Mouse (Mus musculus) cerebellum, adult (tissue): ENCODE measurements around the gene Csnk2a1.
"Not testable (repeated sequence)": the region's sequence is repeated elsewhere in the genome, so short reads cannot be mapped to it uniquely, and the experiment has no call there.

Experiments used
- ATAC-seq: cut with Nextera tagmentation; 2 replicates; pipeline ENCODE4 v1.9.2; 2017; ENCODE audit warnings: mild to moderate bottlenecking, moderate library complexity, mixed read lengths; ENCODE audit not compliant: insufficient number of reproducible peaks, low FRiP score, low TSS enrichment

Gene Csnk2a1

DNA sequence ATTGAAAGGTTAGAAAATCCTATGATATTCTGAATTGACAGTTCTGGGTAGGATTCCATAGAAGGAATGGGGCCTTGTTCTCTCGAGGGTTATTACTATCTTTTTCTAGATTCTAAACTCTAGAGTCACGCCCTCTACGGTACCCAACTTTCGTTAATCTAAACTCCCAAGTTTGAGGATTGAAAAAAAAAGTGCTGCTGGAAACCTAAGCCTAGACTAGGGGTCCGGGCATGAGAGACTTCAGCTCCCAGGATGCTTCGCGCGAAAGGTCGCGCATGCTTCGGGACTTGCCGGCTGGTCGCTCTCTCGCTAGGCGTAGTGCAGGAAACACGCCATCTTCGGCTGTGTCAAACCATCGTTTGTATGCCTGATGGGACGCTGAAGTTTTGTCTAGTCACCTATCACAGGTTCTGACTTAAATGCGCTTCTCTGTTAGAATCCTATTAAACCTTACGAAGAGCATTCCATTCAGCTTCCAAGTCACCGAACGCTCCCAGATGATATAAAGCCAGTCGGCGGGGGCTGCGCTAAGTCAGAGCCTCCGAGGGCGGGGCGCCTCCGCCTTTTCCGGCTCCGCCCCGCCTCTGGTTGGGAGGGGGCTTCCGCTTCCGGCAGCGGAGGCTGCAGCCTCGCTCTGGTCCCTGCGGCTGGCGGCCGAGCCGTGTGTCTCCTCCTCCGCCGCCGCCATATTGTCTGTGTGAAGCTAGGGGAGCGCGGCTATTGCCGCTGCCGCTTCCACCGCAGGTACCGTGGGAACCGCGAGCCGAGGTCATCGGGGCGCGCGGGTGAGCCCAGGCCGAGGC lies at the start of gene Csnk2a1:
Gene Csnk2a1, plus strand, starts transcription at position 592 of the 803 bp plus-strand sequence.
- ATAC-seq = peak; percentile 91

GRCm38 (mm10) chr2:152177162-152177805 lies 49.4 kb upstream of the Csnk2a1 start:
- no peak for ATAC-seq

DNA sequence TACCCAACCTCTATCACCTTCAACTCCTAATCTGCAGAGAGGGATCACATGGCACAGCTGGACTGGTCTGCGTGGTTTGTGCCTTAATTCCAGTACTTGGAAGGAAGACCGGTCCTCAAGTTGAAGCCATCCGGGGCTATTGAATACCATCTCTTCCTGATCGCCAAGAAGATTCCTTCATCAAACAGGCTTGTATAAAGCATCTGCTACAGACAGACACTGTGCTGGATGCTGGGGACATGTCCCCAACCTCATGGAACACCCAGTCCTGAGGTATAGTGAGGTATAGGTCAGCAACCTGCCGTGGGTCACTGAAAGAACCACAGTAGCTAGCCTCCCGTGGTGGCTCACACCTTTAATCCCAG lies 48.9 kb upstream of the Csnk2a1 start:
- no peak for ATAC-seq

DNA sequence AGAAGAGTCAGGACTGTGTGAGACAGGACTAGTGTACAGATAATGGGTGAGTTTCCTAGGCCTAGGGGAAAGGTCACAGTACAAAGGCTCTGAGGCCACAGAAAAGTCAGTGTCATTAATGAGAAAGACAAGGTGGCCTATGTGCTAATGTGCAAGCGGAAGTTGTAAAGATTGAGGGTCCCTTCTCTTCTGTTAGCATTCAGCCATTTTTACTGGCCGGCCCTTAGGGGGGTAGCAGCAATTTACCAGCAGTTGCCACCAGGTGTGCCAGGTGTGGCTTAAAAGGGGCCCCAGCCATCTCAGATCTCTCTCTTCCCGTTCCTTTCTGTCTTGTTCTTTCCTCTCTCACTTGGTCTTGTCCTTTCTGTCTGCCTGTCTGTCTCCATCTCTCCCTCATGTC lies 48.3 kb upstream of the Csnk2a1 start:
- ATAC-seq = no peak

GRCm38 (mm10) chr2:152179301-152179700 lies 47.3 kb upstream of the Csnk2a1 start:
- ATAC-seq = no peak

GRCm38 (mm10) chr2:152180323-152180722 lies 46.3 kb upstream of the Csnk2a1 start:
- no peak for ATAC-seq

GRCm38 (mm10) chr2:152187132-152187531 lies 39.5 kb upstream of the Csnk2a1 start:
- ATAC-seq = no peak

DNA sequence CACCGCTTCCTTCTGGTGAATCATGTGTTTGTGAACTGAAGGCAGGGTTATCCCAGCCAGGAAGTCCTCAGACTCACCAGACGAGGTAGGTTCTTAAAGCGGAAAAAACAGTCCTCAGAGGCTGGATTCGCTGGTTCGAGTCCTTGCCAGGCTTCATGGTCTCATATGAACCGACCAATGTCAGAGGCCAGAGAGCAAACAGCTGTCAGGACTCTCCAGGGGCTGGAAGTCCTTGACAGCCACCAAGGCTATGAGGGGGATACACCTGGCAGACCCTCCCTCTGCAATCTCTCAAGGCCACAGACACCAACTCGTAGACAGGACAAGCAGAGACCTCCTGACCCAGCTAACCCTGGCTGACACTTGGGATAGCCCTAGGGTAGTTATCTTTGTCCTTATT lies 37.4 kb upstream of the Csnk2a1 start:
- ATAC-seq = no peak

DNA sequence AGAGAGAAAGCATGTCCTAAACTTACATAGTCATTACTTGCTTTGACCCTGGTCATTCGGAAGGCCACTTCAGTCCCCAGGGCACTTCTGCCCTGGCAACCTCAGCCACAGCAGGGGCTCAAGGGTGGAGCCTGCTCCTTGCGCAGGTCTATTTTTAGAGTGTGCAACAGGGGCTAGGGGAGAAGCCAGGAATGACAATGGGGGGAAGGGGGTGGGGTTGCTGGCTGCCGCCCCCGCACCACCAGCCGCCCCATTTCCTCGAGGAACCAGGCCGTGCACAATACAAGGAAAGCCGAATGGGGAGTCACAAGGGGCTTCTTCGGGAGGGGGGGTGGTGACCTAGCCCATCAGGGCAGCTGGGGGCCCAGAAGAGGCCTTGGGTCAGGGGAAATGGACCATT lies 37.0 kb upstream of the Csnk2a1 start:
- no peak for ATAC-seq

DNA sequence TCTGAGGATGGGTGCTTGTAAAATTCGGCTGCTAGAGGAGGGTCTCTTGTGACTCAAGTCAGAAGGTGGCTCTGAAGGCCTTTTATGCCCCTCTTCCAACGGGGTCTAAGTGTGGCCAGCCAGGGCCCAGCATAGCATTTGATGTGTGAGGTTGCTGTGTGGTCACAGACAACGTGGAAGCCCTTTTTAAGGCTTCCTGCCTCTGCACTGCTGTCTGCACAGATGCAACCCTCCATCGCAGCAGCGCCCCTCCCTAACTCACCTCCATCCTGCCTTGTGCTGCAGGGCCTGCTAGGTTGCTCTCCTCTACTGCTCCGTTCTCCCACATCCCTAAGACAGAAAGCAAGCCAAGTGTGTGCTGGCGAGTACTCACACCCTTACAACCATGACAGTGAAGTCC lies 36.5 kb upstream of the Csnk2a1 start:
- no peak for ATAC-seq

DNA sequence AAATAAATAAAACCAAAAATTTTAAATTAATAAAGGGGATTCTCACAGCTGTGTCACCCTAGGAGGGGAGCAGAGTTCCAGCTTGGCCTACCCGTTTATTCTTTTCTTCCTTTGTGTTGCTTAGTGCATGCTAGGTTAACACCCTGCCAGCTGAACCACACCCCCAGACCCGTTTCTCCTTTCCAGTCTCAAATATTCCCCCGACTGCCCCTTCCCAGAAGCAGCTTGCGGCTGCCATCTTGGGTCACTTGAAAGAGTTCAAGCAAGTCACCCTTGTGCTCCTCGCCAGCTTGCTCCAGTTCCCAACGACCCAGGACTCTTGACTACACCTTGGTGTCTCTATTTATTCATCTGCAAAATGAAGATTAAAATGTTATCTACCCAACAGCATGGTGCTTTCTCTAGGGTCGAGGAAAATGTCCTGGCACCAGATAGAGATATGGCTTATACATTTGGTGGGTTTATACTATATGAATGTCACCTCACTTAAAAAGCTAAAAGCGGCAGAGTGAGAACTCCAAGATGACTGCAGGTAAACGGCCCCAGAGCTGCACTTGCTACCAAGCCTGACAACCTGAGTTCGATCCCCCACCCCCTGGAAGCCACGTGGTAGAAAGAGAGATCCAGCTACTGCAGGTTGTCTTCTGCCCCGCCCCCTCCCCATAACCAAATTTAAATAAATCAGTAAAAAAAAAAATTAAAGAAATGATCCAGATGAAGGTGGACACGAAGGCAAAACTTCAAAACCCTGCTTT lies 33.9 kb upstream of the Csnk2a1 start:
- ATAC-seq = no peak

- no peak for ATAC-seq
Observed at GRCm38 (mm10) chr2:152193346-152193710, 33.3 kb upstream of the Csnk2a1 start.

DNA sequence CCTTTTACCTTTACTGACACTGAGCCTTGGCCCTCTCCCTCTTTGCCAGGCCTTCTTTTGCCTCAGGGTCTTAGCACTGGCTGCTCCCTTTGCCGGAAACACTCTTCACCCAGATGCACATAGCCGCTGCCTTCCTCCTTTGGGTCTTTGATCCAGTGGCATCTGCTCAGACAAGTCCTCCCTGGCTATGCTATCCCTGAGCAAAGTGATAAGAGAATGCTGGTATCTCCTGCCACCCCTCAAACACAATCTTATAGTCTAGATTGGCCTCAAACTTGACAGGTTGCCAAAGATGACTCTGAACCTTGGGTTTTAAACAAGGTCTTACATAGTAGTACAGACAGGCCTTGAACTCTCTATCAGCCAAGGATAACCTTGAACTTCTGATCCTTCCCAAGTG lies 32.1 kb upstream of the Csnk2a1 start:
- no peak for ATAC-seq

DNA sequence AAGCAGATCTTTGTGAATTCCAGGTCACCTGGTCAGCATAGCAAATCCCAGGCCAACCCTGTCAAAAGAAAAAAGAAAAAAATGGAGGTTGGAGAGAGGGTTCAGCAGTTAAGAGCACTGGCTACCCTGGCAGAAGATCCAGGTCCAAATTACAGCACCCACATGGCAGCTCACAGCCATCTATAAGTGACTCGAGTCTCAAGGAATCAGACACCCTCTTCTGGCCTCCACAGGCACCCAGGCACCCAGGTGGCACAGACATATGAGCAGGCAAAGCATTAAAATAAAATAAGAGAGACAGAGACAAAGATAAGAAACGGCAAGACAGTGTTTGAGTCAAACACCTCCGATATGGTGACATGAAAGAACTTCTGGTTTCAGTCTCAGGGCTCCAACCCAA lies 29.7 kb upstream of the Csnk2a1 start:
- ATAC-seq = no peak

- peak; percentile 78 for ATAC-seq
Observed at GRCm38 (mm10) chr2:152197301-152197712, 29.3 kb upstream of the Csnk2a1 start.

GRCm38 (mm10) chr2:152206139-152206538 lies 20.5 kb upstream of the Csnk2a1 start:
- not testable (repeated sequence) for ATAC-seq

DNA sequence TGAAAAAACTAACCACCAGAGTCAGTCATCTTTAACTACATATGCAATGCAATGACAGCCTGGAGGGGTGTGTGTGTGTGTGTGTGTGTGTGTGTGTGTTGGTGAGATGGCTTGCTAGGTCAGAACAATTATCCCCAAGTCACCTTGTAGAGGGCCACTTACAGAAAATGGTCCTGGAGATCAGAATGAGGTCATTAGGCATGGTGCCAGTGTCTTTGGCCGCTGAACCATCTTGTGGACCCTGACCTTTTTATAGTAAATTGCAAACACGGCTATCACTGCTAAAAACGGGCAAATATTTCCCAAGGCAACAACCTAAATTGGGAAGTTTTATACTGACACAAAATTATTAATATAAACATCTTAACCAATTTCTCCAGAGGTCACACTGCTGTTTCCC lies 14.8 kb upstream of the Csnk2a1 start:
- no peak for ATAC-seq

DNA sequence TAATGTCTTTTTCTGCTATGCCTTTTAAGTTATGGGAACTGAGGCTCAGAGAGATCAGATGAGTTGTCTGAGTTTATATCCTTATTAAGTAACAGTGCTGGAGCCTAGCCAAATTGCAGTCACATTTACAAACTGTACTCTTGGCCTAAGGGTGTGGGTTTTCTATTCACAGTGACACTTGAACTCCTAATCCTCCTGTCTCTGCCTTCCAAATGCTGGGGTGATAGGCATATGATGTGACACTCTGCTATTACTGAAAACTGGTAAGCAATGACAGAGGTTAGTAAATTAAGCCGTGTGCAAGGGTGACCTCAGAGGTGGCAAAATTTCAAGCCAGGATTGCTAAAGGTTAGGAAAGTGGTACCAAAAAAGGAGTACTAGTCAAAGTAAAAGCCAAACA lies 9.7 kb upstream of the Csnk2a1 start:
- no peak for ATAC-seq

DNA sequence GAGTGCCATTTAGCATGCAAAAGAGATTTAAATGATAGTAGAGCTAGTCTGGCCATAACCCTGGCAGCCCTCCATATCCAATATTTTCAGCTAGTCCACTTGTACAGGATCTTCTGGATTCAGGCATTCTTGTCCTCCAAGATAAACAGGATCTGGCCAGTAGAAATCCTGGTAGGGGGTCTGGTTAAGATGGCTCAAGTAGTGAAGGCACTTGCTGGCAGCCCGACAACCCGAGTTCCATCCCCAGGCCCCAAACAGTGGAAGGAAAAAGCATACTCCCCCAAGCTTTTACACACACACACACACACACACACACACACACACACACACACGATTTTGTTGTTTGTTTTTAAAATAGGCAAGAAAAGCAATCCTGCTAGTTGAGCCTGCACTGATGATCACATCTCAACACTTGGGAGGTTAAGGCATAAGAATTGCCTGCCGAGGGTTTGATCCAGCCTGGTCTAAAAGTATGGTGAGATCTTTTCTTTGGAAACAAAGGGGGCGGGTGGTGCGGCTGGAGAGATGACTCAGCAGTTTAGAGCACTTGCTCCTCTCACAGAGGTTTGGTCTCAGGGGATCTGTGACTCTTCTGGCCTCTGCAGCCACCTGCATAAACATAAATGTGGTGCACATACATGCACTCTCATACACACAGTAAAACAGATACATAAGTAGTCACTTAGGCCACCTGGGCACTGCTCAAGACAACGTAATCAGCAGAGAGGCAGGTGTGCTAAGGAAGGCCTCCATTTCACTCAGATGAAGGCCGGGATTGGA lies 2.9 kb upstream of the Csnk2a1 start:
- ATAC-seq = no peak

DNA sequence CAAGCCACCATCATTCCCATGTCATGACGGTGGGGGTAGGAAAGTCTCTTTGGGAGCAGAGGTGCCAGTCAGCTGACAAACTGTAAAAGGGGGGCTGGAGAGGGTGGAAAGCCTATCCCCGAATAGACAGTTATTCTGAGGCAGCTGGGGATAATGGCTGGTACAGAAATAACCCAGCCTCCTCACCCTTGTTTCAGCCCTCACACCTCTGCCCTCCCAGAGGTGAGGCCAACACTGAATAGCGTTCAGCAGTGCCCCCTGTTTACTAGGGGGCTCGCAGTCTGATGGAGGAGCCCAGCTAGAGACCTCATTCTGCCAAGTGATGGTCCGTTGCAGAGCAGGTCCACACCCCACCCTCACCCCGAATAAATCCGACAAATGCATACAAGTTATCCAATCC lies 1.1 kb upstream of the Csnk2a1 start:
- no peak for ATAC-seq

DNA sequence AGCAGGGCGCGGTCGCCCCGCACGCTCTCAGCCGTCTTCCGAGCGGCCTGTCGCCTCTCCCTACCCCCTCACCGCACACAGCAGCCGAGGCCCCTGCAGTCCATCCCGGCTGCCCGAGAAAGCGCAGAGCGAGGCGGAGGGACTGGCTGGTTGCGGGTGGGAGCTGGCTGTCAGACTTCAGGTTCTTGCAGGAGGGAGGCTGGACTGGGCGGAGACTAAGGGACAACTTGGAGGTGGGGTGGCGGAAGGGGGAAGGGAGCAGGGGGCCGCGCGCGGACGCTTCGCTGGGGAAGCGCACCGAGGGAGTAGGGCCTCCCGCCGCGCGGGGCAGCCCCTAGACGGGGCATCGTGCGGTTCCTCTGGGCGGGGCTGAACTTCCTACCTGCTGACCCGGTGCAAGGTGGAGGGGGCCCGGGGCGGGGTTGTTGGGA lies 427 bp downstream of the Csnk2a1 start:
- ATAC-seq = peak; percentile 75
